9 mouse cellular contexts compared by ENCODE assay signal in genomic region chr15:100167791-100168190, GRCm38 (mm10). TPM values are rescaled to one million over a fixed set of nuclear protein-coding genes. Genes with fewer than 3 reads are reported as not detected.
DNase-seq lines count a peak whose midpoint lies in the region; ATAC-seq lines count a peak whose summit lies in the region.
"Had no signal": no experiment of that assay in that cellular context is flagged by ENCODE, and none has a peak within 500 bp of the region (broad histone marks: within the 10 kb centered on the region; RNA-seq: fewer than 3 reads in every experiment).

No protein-coding gene starts in this region.

- H3K4me3 ChIP-seq in limb, embryonic 13.5 days = no peak overlapping the region
- no peak overlapping the region for H3K4me3 ChIP-seq in limb, embryonic 10.5 days
- no peak overlapping the region for H3K4me3 ChIP-seq in embryonic facial prominence, embryonic 14.5 days (ENCODE audit: low read depth, low read length)

- no peaks in the 10 kb centered on the region for H3K9me3 ChIP-seq in limb, embryonic 13.5 days
- H3K9me3 ChIP-seq in limb, embryonic 10.5 days (replicated peaks) = no peaks in the 10 kb centered on the region
- no peaks in the 10 kb centered on the region for H3K9me3 ChIP-seq in embryonic facial prominence, embryonic 14.5 days (ENCODE audit: control insufficient read depth, low read length)

- H3K27me3 ChIP-seq in limb, embryonic 13.5 days = no peaks in the 10 kb centered on the region
- H3K27me3 ChIP-seq in limb, embryonic 10.5 days (ENCODE audit: low read depth, poor library complexity, severe bottlenecking) = no peaks in the 10 kb centered on the region
- H3K27me3 ChIP-seq in embryonic facial prominence, embryonic 14.5 days (replicated peaks; ENCODE audit: control insufficient read depth, insufficient read depth, low read length) = no peaks in the 10 kb centered on the region

- H3K9ac ChIP-seq in limb, embryonic 13.5 days = no peak overlapping the region
- no peak overlapping the region; the same call in 1 of the 2 replicates for H3K9ac ChIP-seq in embryonic facial prominence, embryonic 14.5 days (ENCODE audit: low read depth, low read length)

- WGBS in limb, embryonic 13.5 days = 75% methylated on average over 6 of the region's 6 CpGs
- WGBS in limb, embryonic 10.5 days = 95% methylated on average over 6 of the region's 6 CpGs
- WGBS in embryonic facial prominence, embryonic 14.5 days = 56% methylated on average over 6 of the region's 6 CpGs

- no peak overlapping the region for H3K4me2 ChIP-seq in limb, embryonic 13.5 days (replicated peaks)
- H3K4me2 ChIP-seq in embryonic facial prominence, embryonic 14.5 days (ENCODE audit: low read depth, low read length) = no peak overlapping the region

- no peak for ATAC-seq in limb, embryonic 13.5 days (ENCODE audit: low FRiP score, low read depth)
- peak; percentile 70 for ATAC-seq in embryonic facial prominence, embryonic 14.5 days (ENCODE audit: low read depth)

- peaks cover 5% of the 10 kb centered on the region for H3K4me1 ChIP-seq in limb, embryonic 13.5 days
- H3K4me1 ChIP-seq in limb, embryonic 10.5 days = no peaks in the 10 kb centered on the region
- H3K4me1 ChIP-seq in embryonic facial prominence, embryonic 14.5 days (ENCODE audit: control insufficient read depth, insufficient read depth, low read length) = peaks cover 14% of the 10 kb centered on the region

- H3K27ac ChIP-seq in limb, embryonic 13.5 days = peak overlapping the region; percentile 61
- no peak overlapping the region for H3K27ac ChIP-seq in limb, embryonic 10.5 days
- peak overlapping the region; percentile 90 for H3K27ac ChIP-seq in embryonic facial prominence, embryonic 14.5 days (replicated peaks; ENCODE audit: low read depth, low read length)
- H3K27ac ChIP-seq: macrophage had no signal

- DNase-seq in gastrocnemius, postnatal 10 days = peak; percentile 22
- no peak for DNase-seq in gastrocnemius, postnatal 25 days
- no peak for DNase-seq in limb, embryonic 10.5 days (ENCODE audit: low spot score)
- peak; percentile 87 for DNase-seq in embryonic facial prominence, embryonic 14.5 days (ENCODE audit: low spot score)
- peak; percentile 32 for DNase-seq in lung, postnatal 14 days
- DNase-seq in cerebellum, adult 9-10 months = no peak
- no peak for DNase-seq in c-Kit-positive CD71-positive TER-119-positive erythroid progenitor cells, embryonic 14.5 days (ENCODE audit: low spot score)

- peaks cover 57% of the 10 kb centered on the region for H3K36me3 ChIP-seq in limb, embryonic 13.5 days
- H3K36me3 ChIP-seq in limb, embryonic 10.5 days = peaks cover 81% of the 10 kb centered on the region
- peaks cover 56% of the 10 kb centered on the region for H3K36me3 ChIP-seq in embryonic facial prominence, embryonic 14.5 days (ENCODE audit: control insufficient read depth, insufficient read depth, low read length)

RNA-seq across cellular contexts. Expression of gene Atf1, which starts 59.8 kb away (rescaled TPM):
- 10 to 100 TPM; 51.5 to 55.9 TPM for total RNA-seq in gastrocnemius, postnatal 10 days (2021)
- 10 to 100 TPM; 33.3 to 40.1 TPM for total RNA-seq in gastrocnemius, postnatal 25 days (2021)
- 46.4 and 46.5 TPM in 2 replicates for polyA plus RNA-seq in limb, embryonic 13.5 days (2015; fragmentation: Nextera tagmentation; extraction: Ambion mirVana)
- 42.5 and 43.0 TPM in 2 replicates for polyA plus RNA-seq in limb, embryonic 10.5 days (2016; fragmentation: Nextera tagmentation; extraction: Ambion mirVana)
- 33.3 and 33.5 TPM in 2 replicates for polyA plus RNA-seq in embryonic facial prominence, embryonic 14.5 days (2014; fragmentation: Nextera tagmentation; extraction: Ambion mirVana)

Comparison
In these comparisons a context has a peak if more than half of its experiments do, and no peak if none do; other contexts are left out.
1. DNase-seq: peak in gastrocnemius, postnatal 10 days (single experiment), embryonic facial prominence, embryonic 14.5 days (single experiment) and lung, postnatal 14 days (single experiment); none in gastrocnemius, postnatal 25 days (single experiment), limb, embryonic 10.5 days (single experiment), cerebellum, adult 9-10 months (single experiment) and c-Kit-positive CD71-positive TER-119-positive erythroid progenitor cells, embryonic 14.5 days (single experiment).